Mouse (Mus musculus) cortical plate, adult 2 months (tissue): ENCODE measurements around the gene Cadm4.

Experiments
- CTCF ChIP-seq: fragments of 200-500 bp; IDR thresholded peaks from 2 replicates; pipeline ENCODE4 v1.5.1; 2011; ENCODE audit warnings: mild to moderate bottlenecking, control low read depth, low read length; ENCODE audit not compliant: insufficient read depth; ENCODE audit errors: extremely low read depth
- POLR2A ChIP-seq: fragments of 200-500 bp; IDR thresholded peaks from 2 replicates; pipeline ENCODE4 v1.6.1; 2011; ENCODE audit warnings: mild to moderate bottlenecking, low read length, control low read depth; ENCODE audit not compliant: insufficient read depth; ENCODE audit errors: extremely low read depth

GRCm38 (mm10) chr7:24506065-24506459 lies 24.2 kb downstream of the Cadm4 start:
- TF ChIP-seq POLR2A, result no peak
- TF ChIP-seq CTCF, result no peak
